Mouse (Mus musculus) liver, postnatal 0 days (tissue): ENCODE data around the gene Grid2.

Experiments
- CTCF ChIP-seq: sonication (generic); IDR thresholded peaks from 2 replicates; pipeline ENCODE4 v1.5.1; 2016; ENCODE audit warnings: antibody characterized with exemption, low read depth
- EP300 ChIP-seq: IDR thresholded peaks from 2 replicates; pipeline ENCODE4 v1.6.1; 2016; ENCODE audit warnings: antibody characterized with exemption, low read depth, mild to moderate bottlenecking

GRCm38 (mm10) chr6:64650765-64651164, 1395.1 kb downstream of the Grid2 start:
- no peak for TF ChIP-seq CTCF
- TF ChIP-seq EP300, result no peak
